Mouse (Mus musculus): ENCODE measurements at regions not wholly inside any gene's neighbourhood (a gene's known extent, or its start where the extent isn't known, plus 50 kb on each side); places are given as distances from the start of the nearest gene placed in this dataset.

- ATAC-seq (replicated peaks; ENCODE audit: insufficient number of reproducible peaks, insufficient read depth, low FRiP score, low read depth) = no peak
- peaks cover 9% of the 10 kb centered on the region; the same call in 1 of the 2 replicates for H3K4me1 ChIP-seq (replicated peaks)
- H3K4me2 ChIP-seq = no peak overlapping the region
- H3K36me3 ChIP-seq = no peaks in the 10 kb centered on the region
- WGBS = 65% methylated on average over 10 of the region's 10 CpGs
- no peak overlapping the region for H3K27ac ChIP-seq
- H3K9me3 ChIP-seq (replicated peaks) = no peaks in the 10 kb centered on the region
- no peak overlapping the region for H3K4me3 ChIP-seq
- H3K27me3 ChIP-seq = no peaks in the 10 kb centered on the region
- no peak overlapping the region for H3K9ac ChIP-seq
Measured at GRCm38 (mm10) chr2:166316409-166316916, 161.0 kb upstream of the Sulf2 start.

- Histone ChIP-seq H3K9me3 (replicated peaks) (no peaks in the 10 kb centered on the region), H3K27me3 (no peaks in the 10 kb centered on the region), H3K4me1 (replicated peaks) (peaks cover 17% of the 10 kb centered on the region), H3K36me3 (no peaks in the 10 kb centered on the region), H3K9ac (no peak overlapping the region), H3K27ac (no peak overlapping the region), H3K4me2 (no peak overlapping the region), H3K4me3 (no peak overlapping the region)
- no peak for ATAC-seq (replicated peaks; ENCODE audit: insufficient number of reproducible peaks, insufficient read depth, low FRiP score, low read depth)
- WGBS = 78% methylated on average over 5 of the region's 5 CpGs
Measured at GRCm38 (mm10) chr2:166310438-166310837, 155.0 kb upstream of the Sulf2 start.

- H3K27ac ChIP-seq = no peak overlapping the region
- peaks cover 22% of the 10 kb centered on the region for H3K4me1 ChIP-seq (replicated peaks)
- H3K36me3 ChIP-seq = no peaks in the 10 kb centered on the region
- no peaks in the 10 kb centered on the region for H3K9me3 ChIP-seq (replicated peaks)
- WGBS = 81% methylated on average over 2 of the region's 2 CpGs
- H3K27me3 ChIP-seq = no peaks in the 10 kb centered on the region
- H3K4me3 ChIP-seq = no peak overlapping the region
- H3K4me2 ChIP-seq = no peak overlapping the region
- no peak overlapping the region for H3K9ac ChIP-seq
- no peak for ATAC-seq (replicated peaks; ENCODE audit: insufficient number of reproducible peaks, insufficient read depth, low FRiP score, low read depth)
Measured at GRCm38 (mm10) chr2:166309882-166310281, 154.4 kb upstream of the Sulf2 start.

- Histone ChIP-seq H3K4me1 (replicated peaks) (peaks cover 22% of the 10 kb centered on the region), H3K4me2 (no peak overlapping the region), H3K27me3 (no peaks in the 10 kb centered on the region), H3K9ac (no peak overlapping the region), H3K36me3 (no peaks in the 10 kb centered on the region), H3K27ac (no peak overlapping the region), H3K4me3 (no peak overlapping the region), H3K9me3 (replicated peaks) (no peaks in the 10 kb centered on the region)
- ATAC-seq (replicated peaks; ENCODE audit: insufficient number of reproducible peaks, insufficient read depth, low FRiP score, low read depth) = no peak
- 78% methylated on average over 13 of the region's 13 CpGs for WGBS
Measured at GRCm38 (mm10) chr2:166307551-166307950, 152.1 kb upstream of the Sulf2 start.

- Histone ChIP-seq H3K4me3 (no peak overlapping the region), H3K4me2 (no peak overlapping the region), H3K9ac (no peak overlapping the region), H3K27ac (peak overlapping the region; percentile 72), H3K4me1 (replicated peaks) (peaks cover 26% of the 10 kb centered on the region), H3K27me3 (no peaks in the 10 kb centered on the region), H3K36me3 (no peaks in the 10 kb centered on the region), H3K9me3 (replicated peaks) (no peaks in the 10 kb centered on the region)
- WGBS = 62% methylated on average over 30 of the region's 30 CpGs
- ATAC-seq (replicated peaks; ENCODE audit: insufficient number of reproducible peaks, insufficient read depth, low FRiP score, low read depth) = peak; percentile 61
Measured at GRCm38 (mm10) chr2:166305044-166306002, 149.9 kb upstream of the Sulf2 start.

- Histone ChIP-seq H3K4me2 (no peak overlapping the region), H3K27ac (no peak overlapping the region), H3K4me3 (no peak overlapping the region), H3K9ac (no peak overlapping the region), H3K4me1 (replicated peaks) (peaks cover 26% of the 10 kb centered on the region), H3K9me3 (replicated peaks) (no peaks in the 10 kb centered on the region), H3K27me3 (no peaks in the 10 kb centered on the region), H3K36me3 (no peaks in the 10 kb centered on the region)
- 67% methylated on average over 2 of the region's 2 CpGs for WGBS
- no peak for ATAC-seq (replicated peaks; ENCODE audit: insufficient number of reproducible peaks, insufficient read depth, low FRiP score, low read depth)
Measured at GRCm38 (mm10) chr2:166303854-166304253, 148.4 kb upstream of the Sulf2 start.

- Histone ChIP-seq H3K27me3 (no peaks in the 10 kb centered on the region), H3K4me2 (no peak overlapping the region), H3K4me1 (replicated peaks) (peaks cover 17% of the 10 kb centered on the region), H3K9me3 (replicated peaks) (no peaks in the 10 kb centered on the region), H3K36me3 (no peaks in the 10 kb centered on the region), H3K27ac (no peak overlapping the region), H3K4me3 (no peak overlapping the region), H3K9ac (no peak overlapping the region)
- no peak for ATAC-seq (replicated peaks; ENCODE audit: insufficient number of reproducible peaks, insufficient read depth, low FRiP score, low read depth)
- WGBS = 41% methylated on average over 9 of the region's 9 CpGs
Measured at GRCm38 (mm10) chr2:166301161-166301560, 145.7 kb upstream of the Sulf2 start.

GRCm38 (mm10) chr2:166294672-166295071 is 139.2 kb upstream of the Sulf2 start:
- ATAC-seq (replicated peaks; ENCODE audit: insufficient number of reproducible peaks, insufficient read depth, low FRiP score, low read depth) = no peak
- no peaks in the 10 kb centered on the region for H3K36me3 ChIP-seq
- no peak overlapping the region for H3K27ac ChIP-seq
- no peaks in the 10 kb centered on the region for H3K9me3 ChIP-seq (replicated peaks)
- peaks cover 14% of the 10 kb centered on the region for H3K4me1 ChIP-seq (replicated peaks)
- no peak overlapping the region for H3K9ac ChIP-seq
- no peak overlapping the region for H3K4me2 ChIP-seq
- no peaks in the 10 kb centered on the region for H3K27me3 ChIP-seq
- 51% methylated on average over 10 of the region's 10 CpGs for WGBS
- no peak overlapping the region for H3K4me3 ChIP-seq

- WGBS = 71% methylated on average over 6 of the region's 6 CpGs
- no peak for ATAC-seq (replicated peaks; ENCODE audit: insufficient number of reproducible peaks, insufficient read depth, low FRiP score, low read depth)
- H3K4me1 ChIP-seq (replicated peaks) = peaks cover 20% of the 10 kb centered on the region
Measured at GRCm38 (mm10) chr2:166292987-166293386, 137.5 kb upstream of the Sulf2 start.

GRCm38 (mm10) chr2:166291266-166291665 is 135.8 kb upstream of the Sulf2 start:
- peak; percentile 68 for ATAC-seq (replicated peaks; ENCODE audit: insufficient number of reproducible peaks, insufficient read depth, low FRiP score, low read depth)
- Histone ChIP-seq H3K4me1 (replicated peaks) (peaks cover 20% of the 10 kb centered on the region), H3K4me2 (no peak overlapping the region), H3K4me3 (no peak overlapping the region), H3K27me3 (no peaks in the 10 kb centered on the region), H3K9ac (no peak overlapping the region), H3K9me3 (replicated peaks) (no peaks in the 10 kb centered on the region), H3K27ac (peak overlapping the region; percentile 24; the same call in 1 of the 2 replicates), H3K36me3 (no peaks in the 10 kb centered on the region)
- WGBS = 21% methylated on average over 6 of the region's 6 CpGs

More at GRCm38 (mm10) chr2:166292987-166293386, 137.5 kb upstream of the Sulf2 start:
- Histone ChIP-seq H3K4me3 (no peak overlapping the region), H3K27me3 (no peaks in the 10 kb centered on the region), H3K9ac (no peak overlapping the region), H3K4me2 (no peak overlapping the region), H3K27ac (no peak overlapping the region), H3K36me3 (no peaks in the 10 kb centered on the region), H3K9me3 (replicated peaks) (no peaks in the 10 kb centered on the region)

- Histone ChIP-seq H3K9me3 (replicated peaks) (no peaks in the 10 kb centered on the region), H3K9ac (no peak overlapping the region), H3K27ac (no peak overlapping the region), H3K27me3 (no peaks in the 10 kb centered on the region), H3K36me3 (no peaks in the 10 kb centered on the region), H3K4me2 (no peak overlapping the region), H3K4me1 (replicated peaks) (peaks cover 20% of the 10 kb centered on the region), H3K4me3 (no peak overlapping the region)
- no peak for ATAC-seq (replicated peaks; ENCODE audit: insufficient number of reproducible peaks, insufficient read depth, low FRiP score, low read depth)
- 43% methylated on average over 9 of the region's 9 CpGs for WGBS
Measured at GRCm38 (mm10) chr2:166290826-166291225, 135.4 kb upstream of the Sulf2 start.

Measured in heart, embryonic 15.5 days (tissue).